Comparison of ENCODE assay signal across 8 mouse cellular contexts in genomic region chr10:22140665-22141280, GRCm38 (mm10). TPM values are rescaled to one million over a fixed set of nuclear protein-coding genes. Genes with fewer than 3 reads are reported as not detected.
DNase-seq lines count a peak whose midpoint lies in the region; ATAC-seq and TF ChIP-seq lines count a peak whose summit lies in the region.

No protein-coding gene starts in this region.

- intact Hi-C loops in heart, adult 2 months (cut with DNase I): loop anchor here (1.0 to 10.0 kb wide), 2 partner anchors 23 to 594 kb away; partner anchors contain the start of gene Tbpl1

- H3K4me1 ChIP-seq in embryonic facial prominence, embryonic 10.5 days: 0 out of 2 replicates have a peak, but pooled peaks cover 3% of the 10 kb centered on the region
- H3K4me1 ChIP-seq in heart, adult 2 months (ENCODE audit: control insufficient read depth, insufficient read depth, low read length): peaks cover 3% of the 10 kb centered on the region
- H3K4me1 ChIP-seq in kidney, adult 2 months (ENCODE audit: control insufficient read depth, insufficient read depth, low read length): no peaks in the 10 kb centered on the region
- no peaks in the 10 kb centered on the region for H3K4me1 ChIP-seq in midbrain, postnatal 0 days (ENCODE audit: insufficient read depth, low read length)
- no peaks in the 10 kb centered on the region for H3K4me1 ChIP-seq in stomach, embryonic 14.5 days (ENCODE audit: control insufficient read depth, insufficient read depth, low read length)

- peak overlapping the region; percentile 77 for H3K27ac ChIP-seq in embryonic facial prominence, embryonic 10.5 days (replicated peaks)
- H3K27ac ChIP-seq in heart, adult 2 months: no peak overlapping the region
- no peak overlapping the region for H3K27ac ChIP-seq in kidney, adult 2 months (ENCODE audit: insufficient read depth, low read depth, low read length)
- no peak overlapping the region for H3K27ac ChIP-seq in midbrain, postnatal 0 days (ENCODE audit: low read depth, low read length)
- no peak overlapping the region for H3K27ac ChIP-seq in stomach, embryonic 14.5 days (ENCODE audit: low read length)

- DNase-seq in spleen, adult 18-20 months: peak; percentile 45 to 71
- DNase-seq in spleen, adult 12 weeks (ENCODE audit: low spot score): no peak
- DNase-seq in embryonic facial prominence, embryonic 10.5 days (ENCODE audit: low spot score): peak; percentile 85
- DNase-seq in heart, adult 2 months: peak; percentile 76 to 83
- peak; percentile 85 for DNase-seq in kidney, adult 2 months
- peak; percentile 58 for DNase-seq in liver
- DNase-seq in midbrain, postnatal 0 days (ENCODE audit: low spot score): peak; percentile 81

- no peaks in the 10 kb centered on the region for H3K79me2 ChIP-seq in heart, adult 2 months (replicated peaks; ENCODE audit: control insufficient read depth, insufficient read depth, low read length)

- H3K36me3 ChIP-seq in embryonic facial prominence, embryonic 10.5 days (replicated peaks): no peaks in the 10 kb centered on the region
- no peaks in the 10 kb centered on the region for H3K36me3 ChIP-seq in heart, adult 2 months (ENCODE audit: control insufficient read depth, insufficient read depth, low read length)
- H3K36me3 ChIP-seq in kidney, adult 2 months (ENCODE audit: control insufficient read depth, insufficient read depth, low read length): no peaks in the 10 kb centered on the region
- H3K36me3 ChIP-seq in midbrain, postnatal 0 days (ENCODE audit: insufficient read depth, low read length): no peaks in the 10 kb centered on the region
- H3K36me3 ChIP-seq in stomach, embryonic 14.5 days (ENCODE audit: control insufficient read depth, insufficient read depth, low read length): no peaks in the 10 kb centered on the region

- peak overlapping the region; percentile 53 for H3K4me2 ChIP-seq in midbrain, postnatal 0 days (ENCODE audit: low read depth, low read length, poor library complexity, severe bottlenecking)
- H3K4me2 ChIP-seq in stomach, embryonic 14.5 days (replicated peaks; ENCODE audit: low read depth, low read length): peak overlapping the region; percentile 52

- ATAC-seq in midbrain, postnatal 0 days (ENCODE audit: low FRiP score): peak; percentile 49
- ATAC-seq in stomach, embryonic 14.5 days (ENCODE audit: insufficient number of reproducible peaks, insufficient read depth, low FRiP score, low read depth): no peak; the same call in 1 of the 2 replicates

- peaks cover 6% of the 10 kb centered on the region for H3K27me3 ChIP-seq in embryonic facial prominence, embryonic 10.5 days (replicated peaks; ENCODE audit: low read depth, poor library complexity, severe bottlenecking)
- H3K27me3 ChIP-seq in heart, adult 2 months (ENCODE audit: control insufficient read depth, insufficient read depth, low read length): peaks cover 3% of the 10 kb centered on the region; the same call in 1 of the 2 replicates
- no peaks in the 10 kb centered on the region for H3K27me3 ChIP-seq in kidney, adult 2 months (replicated peaks; ENCODE audit: control insufficient read depth, insufficient read depth, low read length)
- H3K27me3 ChIP-seq in midbrain, postnatal 0 days (ENCODE audit: insufficient read depth, low read length): no peaks in the 10 kb centered on the region
- H3K27me3 ChIP-seq in stomach, embryonic 14.5 days (ENCODE audit: control insufficient read depth, insufficient read depth, low read length): no peaks in the 10 kb centered on the region

- no peak for TF ChIP-seq POLR2A in heart, adult 2 months (IDR thresholded peaks at IDR 0.05; ENCODE audit: insufficient read depth, low read depth, low read length)
- no peak for TF ChIP-seq POLR2A in kidney, adult 2 months (IDR thresholded peaks at IDR 0.05; ENCODE audit: low read depth, low read length)

- peak; percentile 98 for TF ChIP-seq CTCF in heart, adult 2 months (IDR thresholded peaks at IDR 0.05)
- TF ChIP-seq CTCF in kidney, adult 2 months (conservative IDR thresholded peaks at IDR 0.05; ENCODE audit: insufficient read depth, insufficient read length, low read depth, low read length): peak; percentile 65
- peak; percentile 77 for TF ChIP-seq CTCF in midbrain, postnatal 0 days (IDR thresholded peaks at IDR 0.05)

- peak overlapping the region; percentile 59 for H3K9ac ChIP-seq in heart, adult 2 months (ENCODE audit: low read depth, low read length)
- H3K9ac ChIP-seq in midbrain, postnatal 0 days (replicated peaks; ENCODE audit: low read length, poor library complexity, severe bottlenecking): 0 out of 2 replicates have a peak overlapping the region, but pooled peaks have one; percentile 6
- 0 out of 2 replicates have a peak overlapping the region, but pooled peaks have one; percentile 11 for H3K9ac ChIP-seq in stomach, embryonic 14.5 days (replicated peaks; ENCODE audit: low read depth, low read length)

- no peak for TF ChIP-seq EP300 in heart, adult 2 months (IDR thresholded peaks at IDR 0.05; ENCODE audit: insufficient read depth, low read depth, low read length)

- under 1% methylated on average over 19 of the region's 19 CpGs for WGBS in embryonic facial prominence, embryonic 10.5 days
- WGBS in heart, adult 2 months: 4% methylated on average over 19 of the region's 19 CpGs
- WGBS in kidney, adult 2 months: 4% methylated on average over 19 of the region's 19 CpGs
- under 1% methylated on average over 19 of the region's 19 CpGs for WGBS in midbrain, postnatal 0 days
- under 1% methylated on average over 19 of the region's 19 CpGs for WGBS in stomach, embryonic 14.5 days

- peaks cover 3% of the 10 kb centered on the region for H3K9me3 ChIP-seq in embryonic facial prominence, embryonic 10.5 days
- H3K9me3 ChIP-seq in midbrain, postnatal 0 days (ENCODE audit: low read length): no peaks in the 10 kb centered on the region
- no peaks in the 10 kb centered on the region for H3K9me3 ChIP-seq in stomach, embryonic 14.5 days (ENCODE audit: control insufficient read depth, low read depth, low read length)

- H3K4me3 ChIP-seq in embryonic facial prominence, embryonic 10.5 days: peak overlapping the region; percentile 61
- peak overlapping the region; percentile 22; the same call in 1 of the 2 replicates for H3K4me3 ChIP-seq in heart, adult 2 months
- peak overlapping the region; percentile 42 for H3K4me3 ChIP-seq in kidney, adult 2 months (ENCODE audit: insufficient read depth, low read depth, low read length)
- H3K4me3 ChIP-seq in midbrain, postnatal 0 days (ENCODE audit: low read depth, low read length): peak overlapping the region; percentile 38
- H3K4me3 ChIP-seq in stomach, embryonic 14.5 days (ENCODE audit: low read depth, low read length): peak overlapping the region; percentile 26

RNA-seq across cellular contexts. Expression of gene E030030I06Rik, which starts 8.3 kb away (rescaled TPM):
- 17.6 and 23.7 TPM in 2 replicates for polyA plus RNA-seq in embryonic facial prominence, embryonic 10.5 days (2016; fragmentation: Nextera tagmentation; extraction: Ambion mirVana)
- 1 to 10 TPM in 1 of 2 experiments, under 1 TPM in 1; 0.86 to 1.2 TPM for total RNA-seq in heart, adult 2 months (2021)
- 1.4 and 8.7 TPM in 2 replicates for polyA plus RNA-seq in heart, adult 2 months (2012; rRNA removed)
- 3.6 and 7.5 TPM in 2 replicates for polyA plus RNA-seq in kidney, adult 2 months (2012; rRNA removed)
- total RNA-seq in midbrain, postnatal 0 days (2014; rRNA removed): not detected in 2 replicates
- polyA plus RNA-seq in midbrain, postnatal 0 days (2015; fragmentation: Nextera tagmentation; extraction: Ambion mirVana): 1.8 and 1.9 TPM in 2 replicates
- 31.4 and 36.3 TPM in 2 replicates for polyA plus RNA-seq in stomach, embryonic 14.5 days (2014; fragmentation: Nextera tagmentation; extraction: Ambion mirVana)

RNA-seq across cellular contexts. Expression of gene Raet1e, which starts 17.6 kb away (rescaled TPM):
- polyA plus RNA-seq in embryonic facial prominence, embryonic 10.5 days (2016; fragmentation: Nextera tagmentation; extraction: Ambion mirVana): 12.2 and 16.1 TPM in 2 replicates
- total RNA-seq in heart, adult 2 months (2021): not detected
- polyA plus RNA-seq in heart, adult 2 months (2012; rRNA removed): 0.15 and 0.23 TPM in 2 replicates
- 0.16 and 0.22 TPM in 2 replicates for polyA plus RNA-seq in kidney, adult 2 months (2012; rRNA removed)
- total RNA-seq in midbrain, postnatal 0 days (2014; rRNA removed): 0.11 and 0.19 TPM in 2 replicates
- polyA plus RNA-seq in midbrain, postnatal 0 days (2015; fragmentation: Nextera tagmentation; extraction: Ambion mirVana): not detected in 2 replicates
- 11.3 and 12.5 TPM in 2 replicates for polyA plus RNA-seq in stomach, embryonic 14.5 days (2014; fragmentation: Nextera tagmentation; extraction: Ambion mirVana)

RNA-seq across cellular contexts. Expression of gene H60b, which starts 17.6 kb away (rescaled TPM):
- 0.25 and 0.72 TPM in 2 replicates for polyA plus RNA-seq in embryonic facial prominence, embryonic 10.5 days (2016; fragmentation: Nextera tagmentation; extraction: Ambion mirVana)
- total RNA-seq in heart, adult 2 months (2021): not detected
- not detected in 2 replicates for polyA plus RNA-seq in heart, adult 2 months (2012; rRNA removed)
- polyA plus RNA-seq in kidney, adult 2 months (2012; rRNA removed): 0.16 and 0.25 TPM in 2 replicates
- total RNA-seq in midbrain, postnatal 0 days (2014; rRNA removed): 3.4 TPM in 1 of 2 replicates, not detected in the other
- 0.28 TPM in 1 of 2 replicates, not detected in the other for polyA plus RNA-seq in midbrain, postnatal 0 days (2015; fragmentation: Nextera tagmentation; extraction: Ambion mirVana)
- polyA plus RNA-seq in stomach, embryonic 14.5 days (2014; fragmentation: Nextera tagmentation; extraction: Ambion mirVana): 0.78 and 1.1 TPM in 2 replicates

Comparison
In these comparisons a context has a peak if more than half of its experiments do, and no peak if none do; other contexts are left out.
1. H3K9ac ChIP-seq: peak in every context shown above with its lines; median percentile 59 in heart, adult 2 months; 11 in stomach, embryonic 14.5 days; 6 in midbrain, postnatal 0 days.